Comparison of ENCODE assay signal across 8 mouse cellular contexts in the genomic region with DNA sequence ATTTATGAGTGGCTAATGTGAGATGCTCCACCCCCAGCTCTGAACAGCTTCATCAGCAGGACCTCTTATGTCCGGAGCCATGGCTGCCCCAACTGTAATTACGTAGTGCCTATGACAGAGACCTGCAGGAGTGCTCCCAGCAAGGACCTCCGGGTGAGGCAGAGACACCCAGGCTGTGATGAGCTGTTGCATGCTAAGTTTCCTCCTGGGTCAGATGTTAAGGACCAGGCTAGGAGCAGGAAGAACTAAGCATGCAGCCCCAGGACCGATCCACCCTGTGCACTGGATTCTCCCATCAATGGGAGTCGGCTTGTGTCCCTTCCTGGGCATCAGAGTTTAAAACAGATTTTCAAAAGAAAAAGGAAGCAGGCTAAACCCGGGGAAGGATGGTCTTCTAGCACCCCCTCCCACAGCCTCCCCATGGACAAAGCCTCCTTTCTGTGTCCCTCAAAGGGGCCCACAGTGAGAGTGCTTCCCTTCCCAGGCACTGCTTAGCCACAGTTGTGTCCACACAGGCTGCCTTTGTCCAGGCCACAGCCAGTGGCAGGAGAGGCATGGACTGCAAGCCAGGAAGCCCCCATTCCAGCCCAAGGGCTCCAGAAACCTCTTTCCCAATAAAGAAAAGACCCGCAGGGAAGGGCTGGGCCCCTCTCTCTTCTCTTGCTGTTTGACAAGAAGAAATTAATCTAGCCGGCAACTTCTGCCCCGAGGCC. TPM values are rescaled to one million over a fixed set of nuclear protein-coding genes. Genes with fewer than 3 reads are reported as not detected.
DNase-seq lines count a peak whose midpoint lies in the region; TF ChIP-seq lines count a peak whose summit lies in the region.
"Had no signal": no experiment of that assay in that cellular context is flagged by ENCODE, and none has a peak within 500 bp of the region (broad histone marks: within the 10 kb centered on the region; RNA-seq: fewer than 3 reads in every experiment).

No protein-coding gene starts in this region.

- DNase-seq in MN1 (ENCODE audit: low spot score) = peak; percentile 17
- DNase-seq in frontal cortex, postnatal 36 days (ENCODE audit: low spot score in 2 of 2) = peak; percentile 35 to 49
- peak; percentile 47 for DNase-seq in mesoderm, embryonic 11.5 days (ENCODE audit: low read depth, low spot score)
- DNase-seq in T-cell, adult 2 months (ENCODE audit: low spot score) = no peak
- DNase-seq in c-Kit-positive CD71-positive TER-119-positive erythroid progenitor cells, embryonic 14.5 days (ENCODE audit: low spot score) = no peak
- DNase-seq in thymus, adult 2 months = no peak

- peaks cover 84% of the 10 kb centered on the region for H3K79me2 ChIP-seq in C2C12 (ENCODE audit: control insufficient read depth, insufficient read depth)

- no peak for TF ChIP-seq CTCF in C2C12 (IDR thresholded peaks at IDR 0.05; ENCODE audit: control insufficient read depth, insufficient read depth, insufficient read length)
- TF ChIP-seq CTCF in thymus, adult 2 months (IDR thresholded peaks at IDR 0.05; ENCODE audit: borderline replicate concordance, control insufficient read depth, extremely low read depth, insufficient read depth, low read length, poor library complexity) = no peak

- no peaks in the 10 kb centered on the region for H3K27me3 ChIP-seq in C2C12 (ENCODE audit: control insufficient read depth, insufficient read depth, insufficient read length)
- H3K27me3 ChIP-seq in thymus, adult 2 months (ENCODE audit: control insufficient read depth, insufficient read depth, low read length) = no peaks in the 10 kb centered on the region

- H3ac ChIP-seq in C2C12 (ENCODE audit: control insufficient read depth, insufficient read length, low read depth) = peak overlapping the region; percentile 22

- peaks cover 19% of the 10 kb centered on the region for H3K36me3 ChIP-seq in C2C12 (ENCODE audit: control insufficient read depth, insufficient read depth)
- H3K36me3 ChIP-seq in thymus, adult 2 months (ENCODE audit: control insufficient read depth, insufficient read depth, low read length) = no peaks in the 10 kb centered on the region

- H3K4me3 ChIP-seq in C2C12 (ENCODE audit: insufficient read depth, poor library complexity, severe bottlenecking) = no peak overlapping the region
- no peak overlapping the region for H3K4me3 ChIP-seq in thymus, adult 2 months (ENCODE audit: control insufficient read depth, insufficient read depth, low read length)

- no peak for TF ChIP-seq POLR2A in thymus, adult 2 months (IDR thresholded peaks at IDR 0.05; ENCODE audit: control insufficient read depth, extremely low read depth, insufficient read depth, low read length, poor library complexity)

- peaks cover 45% of the 10 kb centered on the region for H3K79me3 ChIP-seq in C2C12 (ENCODE audit: low read depth)

- peaks cover 17% of the 10 kb centered on the region for H3K4me1 ChIP-seq in thymus, adult 2 months (replicated peaks; ENCODE audit: control insufficient read depth, insufficient read depth, low read length)

- 80% methylated on average over 9 of the region's 9 CpGs for WGBS in thymus, adult 2 months

- no peak overlapping the region for H3K27ac ChIP-seq in thymus, adult 2 months (ENCODE audit: control insufficient read depth, insufficient read depth, low read length)
- H3K27ac ChIP-seq: liver, embryonic 14.5 days had no signal

TF ChIP-seq in C2C12, 6 proteins besides CTCF, POLR2A, EP300 and RAD21:
- TF ChIP-seq MAX (IDR thresholded peaks at IDR 0.05) (no peak), MYOG (IDR thresholded peaks at IDR 0.05; ENCODE audit: control insufficient read depth, extremely low read depth, insufficient read length) (no peak), MYOD1 (IDR thresholded peaks at IDR 0.05; ENCODE audit: control insufficient read depth, insufficient read length, low read depth) (no peak), CEBPB (IDR thresholded peaks at IDR 0.05; ENCODE audit: low read depth) (no peak), FOSL1 (IDR thresholded peaks at IDR 0.05; ENCODE audit: insufficient read depth, low read length, poor library complexity, severe bottlenecking) (no peak), USF1 (IDR thresholded peaks at IDR 0.05; ENCODE audit: low read depth) (no peak)

RNA-seq across cellular contexts. Expression of gene Rasa3, which starts 54.2 kb away (rescaled TPM):
- polyA plus RNA-seq in C2C12 (2012; fragmentation: generic; extraction: Trizol) = 67.0 TPM
- 52.7 and 57.5 TPM in 2 replicates for polyA plus RNA-seq in thymus, adult 2 months (2012; rRNA removed)

Comparison
In these comparisons a context has a peak if more than half of its experiments do, and no peak if none do; other contexts are left out.
1. DNase-seq: peak in MN1 (single experiment), frontal cortex, postnatal 36 days (2 of 2) and mesoderm, embryonic 11.5 days (single experiment); none in T-cell, adult 2 months (single experiment), c-Kit-positive CD71-positive TER-119-positive erythroid progenitor cells, embryonic 14.5 days (single experiment) and thymus, adult 2 months (single experiment).